Mouse (Mus musculus): ENCODE measurements at regions not wholly inside any gene's neighbourhood (a gene's known extent, or its start where the extent isn't known, plus 50 kb on each side); places are given as distances from the start of the nearest gene placed in this dataset.

GRCm38 (mm10) chr8:116053043-116053442 is 345.4 kb upstream of the Maf start:
- no peak for TF ChIP-seq POLR2A (IDR thresholded peaks at IDR 0.05; ENCODE audit: extremely low read depth, insufficient read depth, low read length)
- no peak for TF ChIP-seq CTCF (IDR thresholded peaks at IDR 0.05; ENCODE audit: low read depth, low read length)

All from liver, adult 2 months (tissue).